Mouse (Mus musculus): ENCODE results near the gene Bmpr1b.

Bmpr1b gene

GRCm38 (mm10) chr3:142034160-142034559 lies 135.1 kb downstream of the Bmpr1b start:
- DNase-seq (ENCODE audit: low spot score) = no peak

DNA sequence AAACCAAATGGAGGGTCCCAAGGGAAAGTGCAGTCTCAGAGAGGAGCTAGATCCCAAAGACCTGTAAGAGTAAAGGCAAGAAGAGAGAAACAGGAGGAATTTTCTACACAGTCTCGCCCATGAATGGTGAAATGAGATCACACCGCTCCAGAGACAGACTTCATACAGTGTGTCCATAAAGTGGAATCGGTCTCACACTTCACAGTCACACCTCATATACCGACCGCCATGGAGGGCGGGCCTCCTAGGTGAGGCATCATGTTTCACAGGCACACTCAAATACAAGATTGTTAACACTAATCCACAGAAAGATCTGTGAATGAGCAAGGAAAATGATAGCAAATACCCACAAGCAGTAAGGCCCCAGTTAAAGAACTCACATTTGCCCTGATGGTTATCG lies 149.5 kb downstream of the Bmpr1b start:
- no peak for DNase-seq (ENCODE audit: low spot score)

- no peak for DNase-seq (ENCODE audit: low spot score)
Measured at GRCm38 (mm10) chr3:141984548-141984947, 184.7 kb downstream of the Bmpr1b start.

GRCm38 (mm10) chr3:141981613-141982432 lies 187.4 kb downstream of the Bmpr1b start:
- no peak for DNase-seq (ENCODE audit: low spot score)

DNA sequence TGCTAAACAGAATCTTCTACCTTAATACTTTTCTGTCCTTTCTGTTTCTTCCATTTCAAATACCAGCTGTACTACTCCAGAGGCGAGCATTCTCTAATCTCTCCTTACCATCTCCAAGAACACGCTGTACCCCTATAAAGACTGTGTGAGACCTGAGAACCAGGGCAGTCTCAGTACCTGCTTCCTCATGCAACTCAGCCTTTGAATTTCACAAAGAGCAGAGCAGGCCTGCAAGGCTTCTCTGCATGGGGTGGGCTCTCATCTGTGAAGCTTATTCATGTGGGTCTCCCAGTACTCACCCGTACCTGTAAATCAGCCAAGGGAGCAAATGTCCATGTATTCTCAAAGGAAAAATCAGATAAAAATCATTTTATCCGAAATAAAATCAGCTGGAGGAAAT lies 203.0 kb downstream of the Bmpr1b start:
- no peak for DNase-seq (ENCODE audit: low spot score)

- DNase-seq (ENCODE audit: low spot score) = no peak
Measured at GRCm38 (mm10) chr3:141952931-141953330, 216.3 kb downstream of the Bmpr1b start.

GRCm38 (mm10) chr3:141950642-141951041 lies 218.6 kb downstream of the Bmpr1b start:
- DNase-seq (ENCODE audit: low spot score) = no peak

GRCm38 (mm10) chr3:141948506-141948905 lies 220.7 kb downstream of the Bmpr1b start:
- no peak for DNase-seq (ENCODE audit: low spot score)

DNA sequence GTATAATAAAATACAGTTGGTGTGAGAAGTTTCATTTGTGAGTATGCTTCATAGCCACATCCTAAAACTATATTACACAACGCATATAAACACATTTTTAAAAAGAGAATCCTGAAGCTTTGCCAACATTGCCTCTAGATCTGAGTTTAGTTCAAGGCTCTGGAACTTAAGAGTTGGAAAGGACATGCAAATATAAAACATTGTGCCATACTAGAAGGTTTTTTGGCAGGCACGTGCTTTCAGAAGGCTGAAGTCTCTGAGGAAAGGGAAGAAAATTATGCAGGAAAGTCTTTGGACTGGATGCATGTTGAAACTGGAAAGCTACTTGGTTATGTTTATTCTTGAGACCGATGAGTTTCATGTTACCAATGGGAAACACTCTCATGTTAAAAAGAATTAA lies 221.1 kb downstream of the Bmpr1b start:
- no peak for DNase-seq (ENCODE audit: low spot score)

GRCm38 (mm10) chr3:141946846-141947245 lies 222.4 kb downstream of the Bmpr1b start:
- DNase-seq (ENCODE audit: low spot score) = no peak

DNA sequence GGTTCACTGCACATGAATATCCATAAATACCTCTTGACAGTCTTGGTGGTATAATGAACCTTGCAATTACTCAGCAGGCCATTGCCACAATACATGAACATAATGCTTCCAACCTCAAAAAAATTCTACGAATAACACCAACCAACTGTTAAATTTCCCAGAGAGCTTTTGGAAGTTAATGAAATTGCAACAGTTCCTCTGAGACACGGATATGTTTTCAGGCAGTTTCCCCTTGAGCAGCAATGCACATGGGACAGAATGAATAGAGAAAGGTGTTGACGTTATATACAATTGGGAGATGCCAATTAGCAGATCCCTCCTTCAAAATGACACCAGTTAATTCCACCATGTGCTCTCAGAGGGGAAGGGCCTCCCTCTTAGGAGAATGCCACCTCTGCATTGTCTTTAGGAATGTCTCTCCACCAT lies 225.9 kb downstream of the Bmpr1b start:
- DNase-seq (ENCODE audit: low spot score) = no peak

- no peak for DNase-seq (ENCODE audit: low spot score)
Measured at GRCm38 (mm10) chr3:141940207-141940606, 229.0 kb downstream of the Bmpr1b start.

DNA sequence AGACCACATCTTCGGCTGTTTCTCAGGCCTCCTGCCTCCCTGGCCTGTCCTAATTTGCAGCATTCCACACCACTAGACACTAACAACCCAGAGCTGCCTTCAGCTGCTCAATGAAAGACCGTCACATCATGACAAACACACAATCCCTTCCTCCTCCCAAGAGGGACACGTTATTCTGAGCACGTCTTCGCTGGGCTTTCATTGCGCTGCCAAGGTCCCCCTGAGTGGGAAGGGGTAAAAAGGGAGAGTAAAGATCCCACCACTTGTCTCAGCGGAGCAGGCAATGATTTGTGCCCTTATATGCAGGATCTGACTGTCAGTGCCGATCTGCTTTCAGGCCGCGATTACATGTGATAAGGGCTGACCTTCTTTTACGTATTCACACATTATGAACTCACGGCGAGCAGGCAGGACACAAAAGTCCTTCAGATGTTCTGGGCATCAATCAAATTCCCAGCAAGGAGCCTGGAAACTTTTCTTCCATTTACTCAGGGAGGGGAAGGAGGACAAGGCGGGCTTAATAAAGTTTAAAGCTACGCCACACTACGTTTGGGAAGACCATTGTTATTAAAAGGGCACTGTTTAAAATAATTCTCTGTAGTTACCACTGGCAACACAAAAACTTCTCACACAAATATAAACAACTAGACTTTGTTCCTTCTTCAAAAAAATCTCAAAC lies 232.5 kb downstream of the Bmpr1b start:
- no peak for DNase-seq (ENCODE audit: low spot score)

DNA sequence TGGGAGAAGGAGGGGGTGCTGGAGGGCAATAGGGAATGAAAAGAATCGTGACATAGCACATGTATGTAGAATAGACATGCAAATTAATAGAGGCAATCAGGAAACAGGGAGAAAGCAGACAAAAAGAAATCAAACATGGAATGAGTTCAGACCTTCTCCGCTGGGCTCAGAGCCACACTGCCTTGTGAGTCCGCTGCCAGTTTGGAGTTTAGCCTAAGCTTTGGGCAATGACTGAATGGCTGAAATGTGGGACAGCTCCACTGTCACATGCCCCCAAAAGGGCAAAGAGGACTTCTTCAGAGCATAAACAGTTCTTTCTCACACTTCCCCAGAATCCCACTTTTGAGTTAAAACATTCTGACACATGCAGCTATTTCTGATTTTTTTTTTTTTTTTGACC lies 236.3 kb downstream of the Bmpr1b start:
- no peak for DNase-seq (ENCODE audit: low spot score)

GRCm38 (mm10) chr3:141931372-141932092 lies 237.7 kb downstream of the Bmpr1b start:
- DNase-seq (ENCODE audit: low spot score) = no peak

GRCm38 (mm10) chr3:141923442-141923841 lies 245.8 kb downstream of the Bmpr1b start:
- DNase-seq (ENCODE audit: low spot score) = no peak

GRCm38 (mm10) chr3:141921161-141921560 lies 248.1 kb downstream of the Bmpr1b start:
- DNase-seq (ENCODE audit: low spot score) = no peak

GRCm38 (mm10) chr3:141919661-141920060 lies 249.6 kb downstream of the Bmpr1b start:
- DNase-seq (ENCODE audit: low spot score) = no peak

GRCm38 (mm10) chr3:141917166-141917565 lies 252.1 kb downstream of the Bmpr1b start:
- no peak for DNase-seq (ENCODE audit: low spot score)

- no peak for DNase-seq (ENCODE audit: low spot score)
Measured at GRCm38 (mm10) chr3:141915995-141916394, 253.2 kb downstream of the Bmpr1b start.

DNA sequence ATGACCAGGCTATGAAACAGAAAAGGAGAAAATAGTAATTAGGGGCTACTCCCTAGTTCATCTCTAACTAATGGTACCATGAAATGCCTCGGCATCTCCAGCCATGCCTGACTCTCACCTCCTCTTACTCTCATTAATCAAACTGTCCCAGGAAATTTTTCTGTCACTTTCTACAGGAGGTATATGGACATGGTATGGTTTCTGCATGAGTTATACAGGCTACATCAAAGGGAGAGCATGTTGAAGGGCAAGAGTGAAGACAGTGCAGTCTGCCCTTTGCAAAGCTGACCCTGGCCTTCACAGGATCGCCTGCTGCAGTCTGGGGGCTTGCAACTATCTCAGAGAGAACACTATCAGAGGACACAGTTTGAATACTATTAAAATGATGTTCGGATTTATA lies 254.6 kb downstream of the Bmpr1b start:
- no peak for DNase-seq (ENCODE audit: low spot score)

DNA sequence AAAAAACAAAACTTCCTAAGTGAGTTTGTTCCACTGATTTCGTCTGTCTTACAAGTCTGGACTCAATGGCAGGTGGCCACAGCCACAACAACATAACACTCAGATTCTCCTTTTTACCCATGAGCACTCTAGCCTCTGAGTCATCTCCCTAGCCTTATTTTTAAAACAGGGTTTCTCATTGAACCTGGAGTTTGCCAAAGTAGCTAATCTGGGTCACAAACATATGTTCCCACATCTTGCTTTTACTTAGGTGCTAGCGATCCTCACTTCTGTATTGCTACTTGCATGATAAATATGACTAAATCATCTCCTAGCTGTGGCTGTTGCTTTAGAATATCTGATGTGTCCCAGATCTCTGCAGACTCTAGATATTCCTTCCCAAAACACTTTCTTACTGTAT lies 260.1 kb downstream of the Bmpr1b start:
- DNase-seq (ENCODE audit: low spot score) = no peak
